Mouse (Mus musculus) testis, adult 2 months (tissue): ENCODE data around the gene Dmrt2.
A peak's percentile ranks its signal among the peaks of the same experiment; 100 is the strongest.

ENCODE experiments used
- CTCF ChIP-seq: fragments of 200-500 bp; IDR thresholded peaks from 2 replicates; pipeline ENCODE4 v1.5.1; 2012; ENCODE audit warnings: low read depth, mild to moderate bottlenecking, inconsistent platforms, low read length, moderate library complexity; ENCODE audit not compliant: control insufficient read depth, insufficient read depth, insufficient replicate concordance
- POLR2A ChIP-seq: fragments of 200-500 bp; IDR thresholded peaks from 2 replicates; pipeline ENCODE4 v1.6.1; 2012; ENCODE audit warnings: low read depth, mild to moderate bottlenecking, inconsistent platforms, low read length, moderate library complexity; ENCODE audit not compliant: control insufficient read depth

DNA sequence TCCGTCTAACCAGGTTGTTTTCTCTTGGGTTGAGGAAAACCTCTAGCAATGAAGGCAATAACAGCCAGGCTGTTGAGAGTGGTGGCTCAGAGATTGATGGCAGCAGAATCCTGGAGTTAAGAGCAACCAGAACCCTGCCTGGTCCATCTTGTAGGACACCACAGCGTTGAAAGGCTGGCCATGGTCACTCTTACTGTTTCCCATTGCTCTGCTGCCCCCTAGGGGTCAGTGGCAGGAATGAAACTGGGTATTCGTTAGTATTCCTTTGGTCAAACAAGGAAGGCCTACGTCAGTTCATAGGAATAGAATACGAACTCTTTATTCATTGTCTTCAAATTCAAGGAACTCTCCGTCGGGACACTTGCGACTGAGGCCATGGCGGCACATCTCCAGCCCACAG, 43.7 kb upstream of the Dmrt2 start:
- peak; percentile 87; the same call in 1 of the 2 replicates for TF ChIP-seq CTCF
- no peak for TF ChIP-seq POLR2A
